Mouse (Mus musculus) liver, embryonic 14.5 days (tissue): Measurements from ENCODE around the gene Snrpd3. TPM values are rescaled to one million over a fixed set of nuclear protein-coding genes. Genes with fewer than 3 reads are reported as not detected.

Source experiments
- ATAC-seq: fragments of 200-750 bp; cut with Nextera tagmentation; 2 replicates; pipeline ENCODE4 v1.8.0; 2017; ENCODE audit warnings: moderate number of reproducible peaks, mild to moderate bottlenecking, moderate library complexity; ENCODE audit not compliant: insufficient read depth
- DNase-seq, 3 experiments: peaks; one replicate each; pipeline ENCODE4 v3.0.0-alpha.2; 2012 to 2013; ENCODE audit warnings: low read depth in 3 of 3, low spot score in 3 of 3
- H3K27ac ChIP-seq: fragments of 300-500 bp; sonication (generic); 2 replicates; pipeline ENCODE4 v1.5.1; 2014; ENCODE audit warnings: moderate library complexity, mild to moderate bottlenecking, control low read depth, inconsistent platforms
- H3K27me3 ChIP-seq: fragments of 300-500 bp; sonication (generic); 2 replicates; pipeline ENCODE4 v1.6.1; 2014; ENCODE audit warnings: mild to moderate bottlenecking, low read length, moderate library complexity; ENCODE audit not compliant: control insufficient read depth, insufficient read depth
- H3K36me3 ChIP-seq: fragments of 300-500 bp; sonication (generic); replicated peaks from 2 replicates; pipeline ENCODE4 v1.6.1; 2014; ENCODE audit warnings: low read depth; ENCODE audit not compliant: control insufficient read depth, insufficient read depth
- H3K4me1 ChIP-seq, 2 experiments: fragments of 200-500 bp in 1 of 2; fragments of 300-500 bp in 1 of 2; sonication (generic) in 1 of 2; replicated peaks; 2 replicates each; pipeline ENCODE4 v1.6.1; 2012 to 2014; ENCODE audit warnings: antibody characterized with exemption in 1 of 2, inconsistent platforms in 1 of 2, low read length in 1 of 2; ENCODE audit not compliant: control insufficient read depth in 2 of 2, insufficient read depth in 2 of 2
- H3K4me2 ChIP-seq: fragments of 300-500 bp; sonication (generic); 2 replicates; pipeline ENCODE4 v1.6.1; 2014; ENCODE audit warnings: low read depth, mild to moderate bottlenecking, control low read depth, moderate library complexity
- H3K4me3 ChIP-seq, 2 experiments: fragments of 200-500 bp in 1 of 2; fragments of 300-500 bp in 1 of 2; sonication (generic) in 1 of 2; 2 replicates each; pipeline ENCODE4 v1.5.1; 2012 to 2014; ENCODE audit warnings: low read depth in 2 of 2, low read length in 2 of 2, mild to moderate bottlenecking in 2 of 2, control low read depth in 1 of 2, inconsistent platforms in 1 of 2, moderate library complexity in 1 of 2; ENCODE audit not compliant: insufficient read depth in 1 of 2
- H3K9ac ChIP-seq: fragments of 300-500 bp; sonication (generic); replicated peaks from 2 replicates; pipeline ENCODE4 v1.6.1; 2014; ENCODE audit warnings: mild to moderate bottlenecking, control low read depth, moderate library complexity
- H3K9me3 ChIP-seq: fragments of 300-500 bp; sonication (generic); 2 replicates; pipeline ENCODE4 v1.6.1; 2016; ENCODE audit warnings: low read length, mixed read lengths; ENCODE audit not compliant: control insufficient read depth
- CTCF ChIP-seq: IDR thresholded peaks from 2 replicates; pipeline ENCODE4 v1.5.1; 2016; ENCODE audit warnings: antibody characterized with exemption, low read depth, control low read depth
- EP300 ChIP-seq: IDR thresholded peaks from 2 replicates; pipeline ENCODE4 v1.6.1; 2016; ENCODE audit warnings: antibody characterized with exemption, low read depth
- WGBS: fragments of 180-500 bp; shearing (Covaris S2); extraction: QIAGEN DNeasy Blood & Tissue Kit; methylation state at CpG from one replicate; pipeline ENCODE4 v1.1.7; 2014; ENCODE audit not compliant: insufficient replicate concordance; 5-methylcytosine and 5-hydroxymethylcytosine counted together
- polyA plus RNA-seq, 2 experiments: library from polyadenylated mRNA; depleted of rRNA in 1 of 2; stranded (reverse) in 1 of 2; unstranded in 1 of 2; fragments of >200 nt; fragmentation: Nextera tagmentation in 1 of 2; extraction: Ambion mirVana in 1 of 2; gene quantifications; 2 replicates each; pipeline versions ENCODE4 v1.2.1 to v1.2.3; 2012 to 2014

The Snrpd3 gene
- polyA plus RNA-seq, 2 experiments: 60.5 to 82.2 TPM

DNA sequence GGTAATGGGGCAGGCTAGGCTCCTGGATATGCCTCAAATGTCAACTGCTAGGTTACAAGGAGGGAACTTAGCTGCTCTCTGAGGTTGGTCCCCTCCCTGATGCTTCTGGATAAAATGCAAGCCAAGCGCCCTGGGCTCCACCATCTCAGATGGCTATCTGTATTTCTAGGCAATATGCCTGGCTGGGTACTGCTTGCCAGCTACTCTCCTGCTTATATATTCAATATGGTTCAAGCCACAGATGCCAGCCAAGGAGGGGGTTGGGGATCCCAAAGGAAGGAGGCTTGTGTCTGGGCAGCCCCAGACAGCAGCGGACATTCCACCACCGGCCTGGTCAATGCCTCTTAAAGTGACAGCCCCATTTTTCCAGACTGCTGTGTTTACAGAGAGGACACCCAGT, 41.2 kb downstream of the Snrpd3 start:
- TF ChIP-seq CTCF (no peak), EP300 (no peak)
- no peak overlapping the region for H3K9ac ChIP-seq
- H3K27ac ChIP-seq: no peak overlapping the region
- no peak overlapping the region for H3K4me3 ChIP-seq
- ATAC-seq: no peak
- no peaks in the 10 kb centered on the region for H3K36me3 ChIP-seq
- H3K4me1 ChIP-seq: no peaks in the 10 kb centered on the region
- H3K4me2 ChIP-seq: no peak overlapping the region
- DNase-seq: no peak
- 32% methylated on average over 3 of the region's 3 CpGs for WGBS
- H3K27me3 ChIP-seq: peaks cover 38% of the 10 kb centered on the region
- H3K9me3 ChIP-seq: no peaks in the 10 kb centered on the region

DNA sequence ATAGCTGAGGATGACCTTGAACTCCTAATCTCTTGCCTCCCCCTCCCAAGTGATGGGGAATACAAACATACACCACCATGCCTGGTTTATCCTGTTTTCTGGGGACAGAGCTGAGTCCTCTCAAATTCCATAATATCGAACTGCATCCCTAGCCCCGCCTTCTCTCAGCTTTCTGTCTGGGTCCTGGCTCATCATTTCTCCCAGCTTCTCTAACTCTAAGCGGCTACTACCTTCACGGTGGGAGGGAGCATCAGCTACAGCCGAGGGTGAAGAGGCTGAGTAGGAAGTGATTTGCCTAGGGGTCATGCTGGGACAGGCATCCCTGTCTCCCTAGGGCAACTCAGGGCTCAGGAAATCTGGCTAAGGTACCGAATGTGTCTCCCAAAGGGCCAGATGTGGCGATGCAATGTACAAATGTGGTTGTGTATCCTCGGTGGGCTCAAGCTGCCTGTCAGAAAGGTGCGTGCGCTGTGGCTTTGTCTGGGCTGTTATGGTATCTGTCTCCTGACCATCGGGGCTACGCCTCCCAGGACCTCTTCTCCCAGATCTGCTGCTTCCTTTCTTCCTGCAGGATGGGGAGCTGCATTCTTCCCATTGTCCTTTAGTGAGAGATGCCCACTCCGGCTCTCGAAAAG, 41.8 kb downstream of the Snrpd3 start:
- Histone ChIP-seq H3K36me3 (no peaks in the 10 kb centered on the region), H3K9me3 (no peaks in the 10 kb centered on the region), H3K4me2 (no peak overlapping the region), H3K4me1 (peaks cover 0 to 3% of the 10 kb centered on the region in 2 experiments; a peak in 1 of 4 replicates), H3K27me3 (peaks cover 38% of the 10 kb centered on the region), H3K27ac (no peak overlapping the region), H3K4me3 (no peak overlapping the region), H3K9ac (no peak overlapping the region)
- 10% methylated on average over 14 of the region's 14 CpGs for WGBS
- no peak for ATAC-seq
- TF ChIP-seq EP300 (no peak), CTCF (no peak)
- DNase-seq: no peak

GRCm38 (mm10) chr10:75559676-75560548, 42.6 kb downstream of the Snrpd3 start, which contains the start of gene Lrrc75b:
Gene Lrrc75b (minus strand): TSS chr10:75560330.
- Histone ChIP-seq H3K9me3 (no peaks in the 10 kb centered on the region), H3K4me3 (peak within 1 kb of the TSS; percentile 0 to 40; a peak in 2 of 4 replicates), H3K4me2 (peak within 1 kb of the TSS; percentile 55), H3K36me3 (no peaks in the 10 kb centered on the region), H3K9ac (no peak within 1 kb of the TSS), H3K4me1 (peaks cover 0 to 3% of the 10 kb centered on the region in 2 experiments; a peak in 1 of 4 replicates), H3K27ac (no peak within 1 kb of the TSS), H3K27me3 (peaks cover 38% of the 10 kb centered on the region)
- under 1% methylated on average over 72 of the region's 75 CpGs for WGBS
- TF ChIP-seq CTCF (no peak), EP300 (no peak)
- ATAC-seq (no peak), DNase-seq (no peak)

DNA sequence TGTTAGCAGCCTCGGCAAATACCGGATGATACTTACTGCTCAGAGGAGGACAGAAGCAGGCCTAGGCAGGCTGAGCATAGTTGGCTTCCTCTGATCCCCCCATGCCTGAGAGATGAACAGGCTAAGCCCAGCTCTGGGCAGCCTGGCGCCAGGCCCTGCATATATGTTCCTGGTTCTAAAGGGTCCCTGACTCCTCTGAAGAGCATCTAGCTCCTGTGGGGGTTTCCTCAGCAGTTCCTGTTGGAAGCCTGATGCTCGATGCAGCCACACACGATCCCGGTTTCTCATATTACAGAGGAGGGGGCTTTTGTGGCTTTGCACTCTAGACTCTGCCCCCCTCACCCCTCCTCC, 43.2 kb downstream of the Snrpd3 start:
- 15% methylated on average over 6 of the region's 6 CpGs for WGBS
- no peak for TF ChIP-seq CTCF
- TF ChIP-seq EP300: no peak
- Histone ChIP-seq H3K9ac (no peak overlapping the region), H3K9me3 (no peaks in the 10 kb centered on the region), H3K27me3 (peaks cover 38% of the 10 kb centered on the region), H3K4me3 (no peak overlapping the region), H3K4me2 (no peak overlapping the region), H3K27ac (no peak overlapping the region), H3K4me1 (peaks cover 0 to 6% of the 10 kb centered on the region in 2 experiments; a peak in 2 of 4 replicates), H3K36me3 (no peaks in the 10 kb centered on the region)
- DNase-seq (no peak), ATAC-seq (no peak)

DNA sequence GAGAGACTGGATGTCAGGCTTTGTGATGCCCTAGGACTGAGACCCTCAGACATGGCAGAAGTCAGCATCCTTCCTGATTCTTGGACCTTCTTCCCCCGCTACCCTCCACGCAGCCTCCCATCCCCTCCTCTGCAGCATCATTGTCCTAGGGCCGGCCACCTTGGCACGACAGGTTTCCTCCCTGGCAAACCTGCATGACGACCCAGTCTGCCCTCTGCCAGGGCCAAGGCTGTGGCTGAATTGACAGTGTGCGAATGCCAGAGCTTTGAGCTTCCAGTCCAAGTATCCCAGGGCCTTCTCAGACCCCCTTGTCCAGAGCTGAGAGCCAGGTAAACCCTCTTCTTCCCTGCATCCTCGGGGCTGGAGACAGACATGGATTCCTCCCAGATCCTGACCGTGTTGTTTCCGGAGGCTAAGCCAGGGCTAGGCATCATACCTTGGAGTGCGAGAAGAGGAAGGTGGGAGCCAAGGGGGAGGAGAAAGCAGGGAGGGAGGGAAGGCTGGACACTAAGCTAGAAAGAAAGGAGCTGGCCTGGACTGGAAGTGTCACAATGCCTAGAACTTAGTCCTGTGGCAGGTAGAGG, 43.8 kb downstream of the Snrpd3 start, which contains the start of gene Ggt1:
Gene Ggt1 (plus strand): TSS at position 534 of the 584 bp plus-strand sequence.
- Histone ChIP-seq H3K4me1 (peaks cover 0 to 13% of the 10 kb centered on the region in 2 experiments; a peak in 2 of 4 replicates), H3K36me3 (no peaks in the 10 kb centered on the region), H3K27ac (no peak within 1 kb of the TSS), H3K4me3 (no peak within 1 kb of the TSS), H3K9ac (no peak within 1 kb of the TSS), H3K27me3 (peaks cover 38% of the 10 kb centered on the region), H3K4me2 (no peak within 1 kb of the TSS), H3K9me3 (no peaks in the 10 kb centered on the region)
- WGBS: 45% methylated on average over 10 of the region's 10 CpGs
- DNase-seq (no peak), ATAC-seq (no peak)
- TF ChIP-seq EP300 (no peak), CTCF (no peak)
